In the genomic region with DNA sequence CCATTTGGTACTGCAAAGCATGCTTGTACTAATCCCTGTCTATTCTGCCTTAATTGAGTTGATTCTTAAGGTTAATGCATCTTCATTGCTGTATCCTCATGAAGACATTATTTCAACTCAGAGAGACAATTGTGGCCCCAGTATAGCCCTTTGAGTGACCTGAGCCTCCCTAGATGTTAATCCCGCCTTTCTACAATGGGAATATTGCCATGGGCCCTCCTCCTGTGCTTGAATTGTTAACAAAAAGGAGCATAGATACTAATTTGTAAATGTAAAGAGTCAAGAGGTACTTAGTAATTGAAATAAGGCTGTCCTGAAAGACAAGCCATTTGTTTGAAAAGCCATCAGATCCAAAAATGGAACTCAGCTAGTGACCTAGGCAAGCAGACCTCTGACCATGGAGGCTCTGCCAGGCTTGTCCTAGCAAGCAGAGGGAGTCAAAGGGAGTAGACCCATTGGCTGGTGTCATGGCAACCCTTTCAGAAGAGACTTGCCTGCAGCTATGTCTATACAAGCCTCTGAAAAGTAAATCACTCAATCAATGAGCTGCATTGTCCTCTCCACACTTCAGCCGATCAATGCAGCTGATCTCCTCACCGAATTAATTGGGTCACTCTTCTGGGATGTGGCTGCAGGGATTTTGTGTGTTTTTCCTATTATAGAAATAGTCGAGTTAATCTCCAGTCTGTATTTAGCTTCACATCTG, we compare ENCODE assay signal across 16 mouse cellular contexts.
DNase-seq lines count a peak whose midpoint lies in the region; ATAC-seq lines count a peak whose summit lies in the region.
"Had no signal": no experiment of that assay in that cellular context is flagged by ENCODE, and none has a peak within 500 bp of the region (broad histone marks: within the 10 kb centered on the region; RNA-seq: fewer than 3 reads in every experiment).

No protein-coding gene starts in this region.

- no peak overlapping the region for H3K27ac ChIP-seq in forebrain, embryonic 16.5 days (ENCODE audit: low read length)
- H3K27ac ChIP-seq in midbrain, embryonic 14.5 days (replicated peaks; ENCODE audit: low read depth, low read length) = no peak overlapping the region
- H3K27ac ChIP-seq: kidney, embryonic 15.5 days; liver, embryonic 15.5 days had no signal

- H3K4me2 ChIP-seq in forebrain, embryonic 16.5 days (ENCODE audit: low read length) = no peak overlapping the region
- no peak overlapping the region for H3K4me2 ChIP-seq in midbrain, embryonic 14.5 days (ENCODE audit: low read length)
- H3K4me2 ChIP-seq: kidney, embryonic 15.5 days; liver, embryonic 15.5 days had no signal

- no peaks in the 10 kb centered on the region for H3K9me3 ChIP-seq in forebrain, embryonic 16.5 days (ENCODE audit: control insufficient read depth, low read length)
- no peaks in the 10 kb centered on the region for H3K9me3 ChIP-seq in midbrain, embryonic 14.5 days (ENCODE audit: control insufficient read depth, low read length)
- H3K9me3 ChIP-seq: kidney, embryonic 15.5 days; liver, embryonic 15.5 days had no signal

- H3K27me3 ChIP-seq in forebrain, embryonic 16.5 days (replicated peaks; ENCODE audit: control insufficient read depth, insufficient read depth, low read length) = no peaks in the 10 kb centered on the region
- H3K27me3 ChIP-seq in midbrain, embryonic 14.5 days (ENCODE audit: control insufficient read depth, insufficient read depth, low read length) = peaks cover 17% of the 10 kb centered on the region; the same call in 1 of the 2 replicates
- H3K27me3 ChIP-seq: kidney, embryonic 15.5 days; liver, embryonic 15.5 days had no signal

- H3K9ac ChIP-seq in forebrain, embryonic 16.5 days (replicated peaks; ENCODE audit: low read depth, low read length) = no peak overlapping the region
- no peak overlapping the region for H3K9ac ChIP-seq in midbrain, embryonic 14.5 days (replicated peaks; ENCODE audit: low read length)
- H3K9ac ChIP-seq: kidney, embryonic 15.5 days; liver, embryonic 15.5 days had no signal

- peak; percentile 62; the same call in 1 of the 2 replicates for ATAC-seq in forebrain, embryonic 16.5 days
- 0 out of 2 replicates have a peak, but pooled peaks have one; percentile 55 for ATAC-seq in midbrain, embryonic 14.5 days (ENCODE audit: low FRiP score, low TSS enrichment)

- H3K4me1 ChIP-seq in forebrain, embryonic 16.5 days (replicated peaks; ENCODE audit: control insufficient read depth, insufficient read depth, low read length) = peaks cover 3% of the 10 kb centered on the region; the same call in 1 of the 2 replicates
- peaks cover 7% of the 10 kb centered on the region; the same call in 1 of the 2 replicates for H3K4me1 ChIP-seq in midbrain, embryonic 14.5 days (ENCODE audit: control insufficient read depth, insufficient read depth, low read length)
- H3K4me1 ChIP-seq: kidney, embryonic 15.5 days; liver, embryonic 15.5 days had no signal

- DNase-seq in R1 (ENCODE audit: low read depth, low spot score) = peak; percentile 46
- peak; percentile 76 for DNase-seq in embryo, embryonic 11 days
- DNase-seq in midbrain, embryonic 14.5 days = peak; percentile 57
- DNase-seq in gastrocnemius, postnatal 10 days = no peak
- no peak for DNase-seq in liver
- DNase-seq in cerebellum, adult 11 months = no peak
- DNase-seq in frontal cortex, postnatal 14 days (ENCODE audit: low spot score in 2 of 2) = no peak
- DNase-seq: adrenal gland, postnatal 36 days; cerebellum, adult 11-12 months; heart, postnatal 4 days; layer of hippocampus, adult 9-11 months; left cerebral cortex, postnatal 4 days; right cerebral cortex, adult 18-20 months had no signal

- WGBS in forebrain, embryonic 16.5 days = 14% methylated on average over 4 of the region's 4 CpGs
- WGBS in midbrain, embryonic 14.5 days = 2% methylated on average over 4 of the region's 4 CpGs

- H3K36me3 ChIP-seq in forebrain, embryonic 16.5 days (ENCODE audit: control insufficient read depth, insufficient read depth) = no peaks in the 10 kb centered on the region
- no peaks in the 10 kb centered on the region for H3K36me3 ChIP-seq in midbrain, embryonic 14.5 days (ENCODE audit: control insufficient read depth, insufficient read depth, low read length)
- H3K36me3 ChIP-seq: kidney, embryonic 15.5 days; liver, embryonic 15.5 days had no signal

- no peak overlapping the region for H3K4me3 ChIP-seq in forebrain, embryonic 16.5 days (replicated peaks; ENCODE audit: low read length)
- no peak overlapping the region for H3K4me3 ChIP-seq in midbrain, embryonic 14.5 days (replicated peaks; ENCODE audit: low read depth, low read length)
- H3K4me3 ChIP-seq: kidney, embryonic 15.5 days; liver, embryonic 15.5 days had no signal

Comparison
In these comparisons a context has a peak if more than half of its experiments do, and no peak if none do; other contexts are left out.
1. DNase-seq: peak in R1 (single experiment), embryo, embryonic 11 days (single experiment) and midbrain, embryonic 14.5 days (single experiment); none in gastrocnemius, postnatal 10 days (single experiment), liver (single experiment), cerebellum, adult 11 months (single experiment) and frontal cortex, postnatal 14 days (0 of 2).